Mouse (Mus musculus) naive thymus-derived CD4-positive, alpha-beta T cell, adult 2 months (primary cell): Measurements from ENCODE around the gene Nudt22.
A peak's percentile ranks its signal among the peaks of the same experiment; 100 is the strongest.
"Not testable (repeated sequence)": the region's sequence is repeated elsewhere in the genome, so short reads cannot be mapped to it uniquely, and the experiment has no call there.

Source experiments
- DNase-seq: peaks from one replicate; pipeline ENCODE4 v3.0.0-alpha.2; 2011; ENCODE audit warnings: low read depth

Gene Nudt22

GRCm38 (mm10) chr19:6995255-6995991 lies 494 bp downstream of the Nudt22 start:
- DNase-seq, result no peak

DNA sequence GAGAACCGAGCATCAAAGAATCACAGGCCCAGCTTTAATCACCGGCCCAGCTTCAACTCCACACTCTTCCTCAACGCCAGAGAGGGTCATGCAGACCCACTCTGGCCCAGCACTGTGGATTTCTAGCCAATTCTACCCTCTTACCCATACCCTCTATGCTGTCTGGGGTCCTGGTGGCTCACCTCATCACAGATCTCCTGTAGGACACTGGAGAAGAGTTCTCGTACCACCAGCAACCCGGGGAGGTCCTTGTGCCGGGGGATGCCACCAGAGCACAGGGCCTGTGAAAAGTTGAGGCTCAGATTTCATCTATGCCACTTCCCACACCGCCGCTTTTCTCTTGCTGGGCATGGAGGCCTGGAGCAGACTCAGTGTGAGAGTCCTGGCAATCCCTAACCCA lies 1.4 kb downstream of the Nudt22 start:
- no peak for DNase-seq

DNA sequence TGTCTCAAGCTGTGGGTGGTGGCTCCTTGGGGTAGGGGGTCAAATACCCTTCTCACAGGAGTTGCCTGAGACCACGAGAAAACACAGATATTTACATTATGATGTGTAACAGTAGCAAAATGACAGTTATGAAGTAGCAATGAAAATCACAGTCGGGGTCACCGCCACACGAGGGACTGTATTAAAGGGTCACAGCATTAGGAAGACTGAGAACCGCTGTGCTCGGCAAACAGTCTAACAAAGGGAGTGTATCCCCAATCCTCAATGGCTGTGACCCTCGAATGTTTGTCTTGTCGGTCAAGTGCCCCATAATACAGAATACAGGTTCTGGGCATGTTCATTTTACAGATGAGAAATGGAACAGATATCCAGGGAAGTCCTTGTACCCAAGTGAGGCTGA lies 1.9 kb downstream of the Nudt22 start:
- DNase-seq, result no peak

- peak; percentile 28 for DNase-seq
These were observed 2.7 kb downstream of the Nudt22 start for GRCm38 (mm10) chr19:6993011-6993770.

- DNase-seq, result peak; percentile 96
These were observed 3.7 kb downstream of the Nudt22 start, which contains the start of gene Dnajc4 for GRCm38 (mm10) chr19:6992011-6992858. Gene Dnajc4 (minus strand): TSS chr19:6992572.

GRCm38 (mm10) chr19:6991166-6991565 lies 4.8 kb downstream of the Nudt22 start:
- not testable (repeated sequence) for DNase-seq

DNA sequence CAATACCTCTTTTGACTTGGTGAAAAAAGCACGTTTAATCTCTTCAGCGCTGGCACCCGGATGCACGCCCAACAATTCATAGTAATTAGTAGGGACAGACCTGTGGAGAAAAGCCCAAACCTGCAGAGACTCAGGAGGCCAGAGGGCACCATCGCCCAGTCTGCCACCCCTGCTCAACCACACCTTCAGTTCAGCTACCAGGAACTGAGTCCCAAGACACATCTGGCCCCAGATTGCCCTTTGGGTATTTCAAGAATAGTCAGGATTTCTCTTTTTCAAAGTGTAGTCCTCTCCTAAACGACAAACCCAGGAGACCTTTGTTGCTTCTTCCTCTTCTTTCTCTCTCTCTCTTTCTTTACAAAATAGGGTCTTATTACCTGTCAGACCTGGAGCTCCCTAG lies 5.2 kb downstream of the Nudt22 start:
- DNase-seq, result no peak

DNA sequence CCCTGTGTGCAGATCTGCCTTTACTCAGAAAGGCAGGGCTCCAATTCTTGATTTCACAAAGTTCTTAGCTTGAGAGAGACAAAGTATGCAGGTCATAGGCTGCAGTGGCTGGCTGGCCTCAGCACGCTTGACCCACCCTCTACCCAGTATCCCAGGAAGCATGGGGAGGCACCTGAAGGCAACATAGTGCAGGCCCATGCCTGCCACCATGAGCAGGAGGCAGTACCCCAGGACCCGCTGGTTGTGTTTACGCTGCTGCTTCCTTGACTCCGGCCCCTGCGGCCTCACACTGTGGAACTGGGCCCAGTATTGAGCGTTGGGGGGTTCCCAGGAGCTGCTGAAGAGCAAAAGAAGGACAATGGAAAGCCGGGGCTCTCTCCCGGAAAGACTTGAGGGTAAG lies 6.7 kb downstream of the Nudt22 start:
- no peak for DNase-seq

DNA sequence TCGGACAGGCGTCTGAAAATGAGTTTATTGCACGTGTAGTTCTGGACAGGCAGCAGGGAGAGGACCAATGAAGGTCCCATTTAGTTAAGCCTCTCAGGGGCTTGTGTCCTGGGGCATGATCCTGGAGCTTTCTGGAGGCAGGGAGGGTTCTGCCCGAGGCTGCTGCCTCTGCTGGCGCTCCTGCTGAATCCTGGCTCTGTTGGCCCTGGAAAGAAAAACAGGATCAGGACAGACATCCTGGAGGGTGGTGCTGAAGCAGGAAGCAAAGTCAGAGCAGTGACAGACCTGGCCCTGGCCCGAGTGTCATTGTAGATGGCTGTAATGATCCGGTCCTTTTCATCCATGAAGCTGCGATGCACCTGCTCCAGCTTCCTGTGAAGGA lies 8.0 kb downstream of the Nudt22 start:
- no peak for DNase-seq

DNA sequence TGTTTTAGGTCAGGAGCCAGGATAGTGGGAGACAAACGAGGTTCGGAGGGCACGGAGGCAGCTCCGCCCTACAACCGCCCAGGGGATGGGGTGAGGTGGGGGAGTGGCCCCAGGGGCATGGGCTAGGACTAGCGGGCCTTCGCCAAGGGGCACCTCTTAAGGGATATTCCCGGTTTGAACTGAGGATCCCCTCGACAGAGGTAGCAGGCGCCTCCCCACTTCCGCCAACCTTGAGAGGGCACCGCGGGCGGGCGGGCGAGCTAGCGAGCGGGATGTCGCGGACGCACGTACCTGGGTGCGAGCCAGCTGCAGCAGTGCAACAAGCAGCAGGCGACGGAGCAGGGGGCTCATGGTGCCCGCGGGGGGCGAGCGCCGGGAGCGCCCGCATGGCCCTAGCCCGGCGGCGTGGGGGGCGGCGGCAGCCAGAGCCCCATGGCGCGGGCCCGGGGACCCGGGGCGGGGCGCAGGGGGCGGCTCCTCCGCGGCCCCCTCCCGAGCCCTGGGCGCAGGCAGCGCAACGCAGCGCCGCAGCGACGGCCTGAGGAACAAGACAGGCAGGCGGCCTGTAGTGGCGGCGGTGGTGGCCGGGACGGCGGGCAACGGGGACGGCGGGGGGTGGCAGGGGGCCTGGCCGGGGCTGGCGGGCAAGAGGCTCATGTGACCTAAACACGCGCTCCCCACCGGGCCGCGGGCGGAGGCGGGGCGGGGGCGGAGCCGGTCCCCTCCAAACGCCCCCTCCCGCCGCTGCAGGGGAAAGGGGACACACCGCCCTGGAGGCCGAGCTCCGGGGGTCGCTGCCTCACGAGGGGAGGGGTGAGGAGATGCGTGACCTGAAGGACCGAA lies 8.6 kb downstream of the Nudt22 start, which contains the start of gene Vegfb:
Gene Vegfb, minus strand, starts transcription at position 591 of the 843 bp plus-strand sequence.
- peak; percentile 64 for DNase-seq

DNA sequence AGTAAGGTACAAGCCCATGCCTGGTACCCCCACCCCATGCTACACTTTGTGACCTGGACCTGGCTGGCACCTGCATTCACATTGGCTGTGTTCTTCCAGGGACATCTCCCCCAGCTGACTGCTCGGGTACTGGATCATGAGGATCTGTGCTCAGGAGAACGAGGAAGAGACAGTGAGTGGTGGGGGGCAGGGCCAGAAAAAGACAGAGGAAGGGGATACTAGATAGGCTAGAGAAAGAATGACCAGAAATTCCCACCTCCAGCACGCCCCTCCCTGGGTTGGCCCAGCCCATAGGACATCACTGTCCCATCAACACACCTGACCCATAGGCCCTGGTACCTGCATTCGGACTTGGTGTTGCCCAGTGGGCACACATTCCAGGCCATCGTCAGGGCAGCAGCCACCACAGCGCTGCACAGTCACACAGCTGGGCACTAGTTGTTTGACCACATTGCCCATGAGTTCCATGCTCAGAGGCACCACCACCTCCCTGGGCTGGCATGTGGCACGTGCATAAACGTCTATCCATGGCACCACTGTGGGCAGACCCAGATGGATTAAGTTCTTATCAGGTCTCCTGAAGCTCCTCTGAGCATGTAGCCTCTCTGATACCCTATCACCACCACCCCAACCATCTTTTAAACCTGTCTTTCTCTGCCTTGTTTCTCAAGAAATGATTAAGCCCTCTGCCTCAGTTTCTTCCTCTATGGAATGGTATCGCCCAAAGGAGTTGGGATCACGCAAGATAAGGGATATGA lies 9.8 kb downstream of the Nudt22 start:
- no peak for DNase-seq

GRCm38 (mm10) chr19:6985300-6985699 lies 10.6 kb downstream of the Nudt22 start:
- DNase-seq, result no peak

- DNase-seq, result no peak
These were observed 12.3 kb downstream of the Nudt22 start for GRCm38 (mm10) chr19:6983621-6984020.

- no peak for DNase-seq
These were observed 14.5 kb downstream of the Nudt22 start for GRCm38 (mm10) chr19:6981465-6981864.

DNA sequence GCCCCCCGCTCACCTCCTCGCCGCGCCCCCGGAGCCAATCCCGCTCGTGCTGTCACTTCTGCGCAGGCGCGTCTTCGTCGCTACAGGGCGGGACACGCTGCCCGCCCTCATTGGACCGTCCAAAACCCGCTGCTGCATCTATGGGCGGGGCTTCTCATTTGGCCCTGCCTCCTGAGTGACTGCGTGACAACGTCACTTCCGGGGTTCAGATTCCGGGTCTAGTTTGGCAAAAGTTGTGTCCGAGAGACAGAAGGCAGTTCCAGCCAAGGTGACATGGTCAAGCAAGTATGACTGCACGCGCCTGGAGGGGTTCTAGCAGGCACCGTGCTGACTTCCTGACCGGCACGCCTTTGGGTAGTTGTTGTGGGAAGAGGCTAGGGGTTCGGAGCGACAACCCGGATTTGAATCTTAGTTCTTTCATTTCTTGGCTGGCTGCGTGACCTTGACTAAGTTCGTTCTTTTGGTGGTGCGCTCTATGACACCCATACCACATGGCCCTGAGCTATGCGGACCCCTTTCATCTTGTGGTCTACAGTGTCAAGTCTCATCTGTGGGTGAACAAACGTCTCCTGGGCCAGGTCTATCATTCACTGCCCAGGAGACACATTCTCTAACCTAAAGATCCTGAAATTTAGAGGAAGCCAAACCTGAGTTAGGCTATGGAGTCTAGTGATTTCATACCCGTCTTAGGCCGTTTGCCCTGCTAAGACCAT lies 15.4 kb downstream of the Nudt22 start, which contains the start of gene Fkbp2:
Gene Fkbp2, minus strand, starts transcription at position 121 of the 713 bp plus-strand sequence.
- DNase-seq, result peak; percentile 99

GRCm38 (mm10) chr19:6979486-6980380 lies 16.2 kb downstream of the Nudt22 start:
- peak; percentile 99 for DNase-seq

DNA sequence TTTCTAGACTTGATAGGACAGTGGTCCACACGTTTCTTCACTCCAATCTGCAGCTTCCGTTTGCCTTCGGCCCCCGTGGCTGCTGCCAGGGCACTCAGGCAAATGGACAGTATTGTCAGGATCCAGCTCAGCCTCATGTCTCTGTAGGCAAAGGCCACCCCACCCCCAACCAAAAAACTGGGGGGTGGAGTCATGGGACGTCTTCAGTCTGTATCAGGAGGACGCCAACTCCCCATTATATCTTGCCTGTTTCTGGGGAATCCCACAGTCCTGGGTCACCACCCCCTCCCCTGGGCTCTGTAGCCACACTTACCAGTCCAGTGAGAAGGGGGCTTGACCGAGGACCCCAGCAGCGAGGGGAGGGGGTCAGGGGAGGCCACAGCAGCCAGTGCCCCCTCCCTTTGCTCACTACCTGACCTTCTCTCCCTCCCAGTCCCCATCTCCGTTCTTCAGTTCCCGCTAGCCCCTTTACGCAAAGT lies 16.9 kb downstream of the Nudt22 start:
- DNase-seq, result peak; percentile 53

DNA sequence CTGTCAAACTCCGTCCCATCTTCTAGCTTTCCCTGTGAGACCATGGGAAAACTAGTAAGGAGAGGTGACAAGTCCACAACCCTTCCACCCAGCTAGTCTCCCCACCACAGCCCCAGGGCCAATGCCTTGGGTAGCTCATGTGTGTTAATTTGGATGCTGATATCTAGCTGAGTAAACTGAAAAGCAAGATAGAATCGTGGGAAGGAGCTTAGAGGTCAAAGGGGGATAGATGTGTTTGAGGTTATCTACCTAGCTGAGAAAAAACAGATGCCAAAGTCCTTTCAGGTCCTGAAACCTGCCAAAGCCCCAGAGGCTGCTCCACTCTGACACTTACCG lies 17.3 kb downstream of the Nudt22 start:
- DNase-seq, result no peak
